Mouse (Mus musculus) neural tube, embryonic 12.5 days (tissue): Measurements from ENCODE around the gene Arl3. TPM values are rescaled to one million over a fixed set of nuclear protein-coding genes. Genes with fewer than 3 reads are reported as not detected.
A peak's percentile ranks its signal among the peaks of the same experiment; 100 is the strongest.

ENCODE experiments used
- ATAC-seq: fragments of 200-750 bp; cut with Nextera tagmentation; 2 replicates; pipeline ENCODE4 v1.8.0; 2017; ENCODE audit warnings: low read depth, mild to moderate bottlenecking, moderate TSS enrichment, moderate library complexity; ENCODE audit not compliant: low FRiP score
- H3K27ac ChIP-seq: fragments of 300-500 bp; sonication (generic); 2 replicates; pipeline ENCODE4 v1.5.1; 2016
- H3K27me3 ChIP-seq: fragments of 300-500 bp; sonication (generic); replicated peaks from 2 replicates; pipeline ENCODE4 v1.6.1; 2016; ENCODE audit warnings: mild to moderate bottlenecking
- H3K36me3 ChIP-seq: fragments of 300-500 bp; sonication (generic); 2 replicates; pipeline ENCODE4 v1.6.1; 2016; ENCODE audit warnings: mild to moderate bottlenecking
- H3K4me1 ChIP-seq: fragments of 300-500 bp; sonication (generic); 2 replicates; pipeline ENCODE4 v1.6.1; 2016
- H3K4me2 ChIP-seq: fragments of 300-500 bp; sonication (generic); replicated peaks from 2 replicates; pipeline ENCODE4 v1.6.1; 2016; ENCODE audit warnings: mild to moderate bottlenecking
- H3K4me3 ChIP-seq: fragments of 300-500 bp; sonication (generic); 2 replicates; pipeline ENCODE4 v1.5.1; 2016
- H3K9ac ChIP-seq: fragments of 300-500 bp; sonication (generic); 2 replicates; pipeline ENCODE4 v1.6.1; 2016; ENCODE audit warnings: mild to moderate bottlenecking
- H3K9me3 ChIP-seq: fragments of 300-500 bp; sonication (generic); 2 replicates; pipeline ENCODE4 v1.6.1; 2016; ENCODE audit warnings: mild to moderate bottlenecking
- WGBS: fragments of 180-500 bp; shearing (Covaris S2); methylation state at CpG from one replicate; pipeline ENCODE4 v1.1.7; 2016; 5-methylcytosine and 5-hydroxymethylcytosine counted together
- polyA plus RNA-seq: library from polyadenylated mRNA; unstranded; fragments of >200 nt; fragmentation: Nextera tagmentation; extraction: Ambion mirVana; gene quantifications from 2 replicates; pipeline ENCODE4 v1.2.1, GENCODE M21; 2016

Gene Arl3
- 190 and 194 TPM in 2 replicates for polyA plus RNA-seq

DNA sequence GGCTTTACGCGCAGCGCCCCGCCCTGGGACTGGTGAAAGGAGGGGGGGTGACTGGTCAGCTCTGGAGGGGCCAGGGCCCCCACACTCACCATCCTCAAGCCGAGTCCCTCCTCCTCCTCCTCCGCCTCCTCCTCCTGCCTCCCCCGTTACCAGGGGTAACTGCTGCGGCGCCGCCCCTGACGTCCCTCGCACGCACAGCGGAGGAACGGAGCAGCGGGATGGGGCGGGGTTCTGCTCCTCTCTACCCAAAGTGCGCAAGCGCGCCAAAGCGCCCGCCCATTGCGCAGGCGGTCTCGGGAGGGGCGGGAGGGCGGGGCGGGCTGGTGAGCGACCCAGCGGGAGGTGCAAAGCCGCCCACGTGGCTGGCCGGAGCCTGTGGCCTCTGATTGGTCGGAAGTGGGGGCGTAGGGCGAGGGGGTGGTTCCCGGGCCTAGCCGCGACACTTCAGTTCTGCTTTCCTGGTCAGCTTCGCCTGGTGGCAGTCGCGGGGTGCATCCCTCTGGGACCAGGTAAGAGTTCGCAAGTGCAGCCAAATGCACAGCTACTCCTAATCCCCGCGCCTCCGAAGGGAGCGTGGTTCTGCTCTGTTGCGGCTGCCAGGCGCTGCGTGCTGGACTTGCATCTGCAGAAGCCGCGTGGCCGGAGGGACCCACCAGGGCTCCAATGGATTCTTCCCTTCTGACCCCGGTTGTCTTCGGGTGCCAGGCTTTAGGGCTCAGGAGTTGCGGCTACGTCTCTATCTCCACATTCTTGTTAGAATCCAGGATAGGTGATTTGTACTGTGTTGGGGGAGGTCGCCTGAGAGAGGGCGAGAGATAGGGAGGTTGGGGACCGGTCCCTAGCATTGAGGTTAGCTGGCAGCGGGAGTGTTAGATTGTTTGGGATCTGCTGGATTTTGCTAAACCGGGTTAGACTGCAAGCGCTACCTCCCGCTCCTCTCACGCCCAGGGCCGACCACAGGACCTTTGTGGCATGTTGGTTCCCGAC, at the start of gene Arl3, which contains the start of gene Sfxn2:
Arl3 (minus strand) TSS at position 248 of the 987 bp plus-strand sequence.
Sfxn2 (plus strand) TSS at position 415 of the 987 bp plus-strand sequence.
- H3K4me1 ChIP-seq = peaks cover 6% of the 10 kb centered on the region; the same call in 1 of the 2 replicates
- peak; percentile 97 for ATAC-seq
- 1% methylated on average over 67 of the region's 67 CpGs for WGBS

DNA sequence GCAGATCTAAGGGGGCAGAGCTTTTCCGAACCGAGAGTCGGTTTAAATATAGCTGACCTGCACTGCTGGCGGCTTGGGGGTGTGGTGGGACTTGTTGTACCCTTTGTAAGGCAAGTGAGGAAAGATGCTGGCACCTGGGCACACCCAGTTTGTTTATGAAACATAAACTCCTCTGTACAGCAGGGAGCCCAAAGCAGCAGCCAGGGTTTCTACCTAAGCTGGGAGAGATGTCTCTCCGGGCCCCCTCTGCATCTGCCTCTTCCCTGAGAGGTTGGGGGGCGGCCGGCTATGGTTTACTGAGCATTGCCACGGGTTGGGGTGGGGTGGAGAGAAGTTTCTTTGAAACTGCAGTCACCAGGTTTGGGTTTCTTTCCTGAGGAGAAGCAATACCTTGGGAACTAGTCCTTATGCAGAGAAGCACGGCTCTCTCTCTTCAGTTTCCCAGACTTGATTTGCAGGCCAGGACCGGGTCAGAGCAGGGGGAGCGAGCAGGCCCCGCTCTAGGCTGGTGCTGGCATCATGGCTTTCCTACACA, 49.7 kb upstream of the Arl3 start:
- WGBS = 36% methylated on average over 12 of the region's 12 CpGs
- H3K9ac ChIP-seq = peak overlapping the region; percentile 52
- H3K4me2 ChIP-seq = peak overlapping the region; percentile 57
- no peak for ATAC-seq
- no peaks in the 10 kb centered on the region for H3K9me3 ChIP-seq
- H3K36me3 ChIP-seq = peaks cover 9% of the 10 kb centered on the region; the same call in 1 of the 2 replicates
- H3K27me3 ChIP-seq = no peaks in the 10 kb centered on the region
- peak overlapping the region; percentile 38; the same call in 1 of the 2 replicates for H3K27ac ChIP-seq
- H3K4me3 ChIP-seq = no peak overlapping the region
- H3K4me1 ChIP-seq = peaks cover 53% of the 10 kb centered on the region

More for the DNA sequence above, at the start of gene Arl3, which contains the start of gene Sfxn2:
- no peaks in the 10 kb centered on the region for H3K27me3 ChIP-seq
- H3K9me3 ChIP-seq = no peaks in the 10 kb centered on the region
- peak within 1 kb of the TSS; percentile 46; the same call in 1 of the 2 replicates for H3K27ac ChIP-seq
- H3K36me3 ChIP-seq = no peaks in the 10 kb centered on the region
- H3K4me3 ChIP-seq = peak within 1 kb of the TSS; percentile 73
- peak within 1 kb of the TSS; percentile 72 for H3K9ac ChIP-seq
- H3K4me2 ChIP-seq = peak within 1 kb of the TSS; percentile 76

GRCm38 (mm10) chr19:46621236-46622183, 48.5 kb upstream of the Arl3 start:
- H3K9ac ChIP-seq = no peak overlapping the region
- H3K4me1 ChIP-seq = peaks cover 53% of the 10 kb centered on the region
- H3K9me3 ChIP-seq = no peaks in the 10 kb centered on the region
- no peak overlapping the region for H3K4me2 ChIP-seq
- no peaks in the 10 kb centered on the region for H3K27me3 ChIP-seq
- no peak for ATAC-seq
- no peak overlapping the region for H3K4me3 ChIP-seq
- no peak overlapping the region for H3K27ac ChIP-seq
- H3K36me3 ChIP-seq = peaks cover 9% of the 10 kb centered on the region; the same call in 1 of the 2 replicates
- WGBS = 38% methylated on average over 19 of the region's 19 CpGs

DNA sequence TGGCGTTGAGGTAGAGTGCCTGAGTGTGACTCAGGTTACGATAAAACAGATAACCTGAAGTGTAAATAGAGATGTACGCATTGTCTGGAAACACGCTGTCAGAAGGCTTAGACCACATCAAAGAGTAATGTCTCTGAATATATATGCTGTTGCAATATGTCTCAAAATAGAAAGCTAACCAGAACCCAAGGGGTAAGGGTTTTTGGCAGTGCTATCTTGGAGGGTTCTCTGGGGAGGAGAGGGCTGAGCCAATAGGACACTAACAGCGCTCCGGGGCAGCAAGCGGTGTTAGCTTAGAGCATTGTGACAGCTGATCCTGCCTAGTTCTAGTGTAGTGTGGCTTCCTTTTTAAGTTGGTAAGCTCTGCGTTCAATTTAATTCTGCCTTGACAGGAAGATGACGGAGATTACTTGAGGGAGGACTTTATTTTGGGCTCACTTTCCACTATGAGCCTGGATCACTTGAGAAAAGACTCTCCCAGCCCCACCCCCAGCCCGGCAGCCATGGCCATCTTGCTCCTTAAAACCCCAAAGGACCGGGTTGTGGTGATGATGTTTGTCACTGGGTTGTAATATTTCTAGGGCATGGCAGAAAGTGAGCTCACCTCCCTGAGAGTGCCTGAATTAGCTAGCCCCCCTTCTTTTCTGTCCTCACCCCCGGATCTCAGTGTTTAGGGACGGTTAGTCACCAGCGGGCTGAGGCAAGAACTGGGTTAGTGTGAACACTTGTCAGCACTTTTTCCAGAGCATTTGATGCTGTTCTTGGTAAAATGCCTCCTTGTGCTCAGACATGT, 47.2 kb upstream of the Arl3 start:
- Histone ChIP-seq H3K4me2 (no peak overlapping the region), H3K9ac (no peak overlapping the region), H3K27me3 (no peaks in the 10 kb centered on the region), H3K9me3 (no peaks in the 10 kb centered on the region), H3K4me3 (no peak overlapping the region), H3K27ac (no peak overlapping the region), H3K4me1 (peaks cover 52% of the 10 kb centered on the region), H3K36me3 (peaks cover 6% of the 10 kb centered on the region; the same call in 1 of the 2 replicates)
- no peak for ATAC-seq
- WGBS = 85% methylated on average over 14 of the region's 14 CpGs

DNA sequence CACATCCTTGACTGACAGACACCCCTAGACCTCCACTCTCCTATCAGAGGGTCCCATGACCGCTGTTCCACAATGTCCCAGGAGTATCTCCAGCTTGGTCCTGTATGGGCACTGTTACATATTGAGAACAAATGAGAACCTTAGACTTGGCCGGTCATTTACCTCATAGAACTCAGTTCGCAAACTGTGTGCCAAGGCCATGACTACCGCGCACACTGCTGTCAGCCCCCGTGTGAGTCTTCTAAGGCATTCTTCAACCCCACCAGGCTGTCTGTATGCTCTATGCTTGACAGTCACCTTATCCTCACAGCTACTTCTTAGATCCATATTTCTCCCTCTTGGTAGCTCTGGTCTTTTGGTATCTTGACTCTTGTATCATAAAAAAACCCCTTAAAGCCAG, 46.5 kb upstream of the Arl3 start:
- 93% methylated on average over 6 of the region's 6 CpGs for WGBS
- ATAC-seq = no peak
- peaks cover 45% of the 10 kb centered on the region for H3K4me1 ChIP-seq
- H3K9me3 ChIP-seq = no peaks in the 10 kb centered on the region
- no peaks in the 10 kb centered on the region for H3K27me3 ChIP-seq
- H3K4me2 ChIP-seq = no peak overlapping the region
- H3K36me3 ChIP-seq = no peaks in the 10 kb centered on the region; the same call in 1 of the 2 replicates
- no peak overlapping the region for H3K9ac ChIP-seq
- H3K4me3 ChIP-seq = no peak overlapping the region
- no peak overlapping the region for H3K27ac ChIP-seq

- no peak for ATAC-seq
- Histone ChIP-seq H3K9ac (no peak overlapping the region), H3K36me3 (peaks cover 5% of the 10 kb centered on the region), H3K4me3 (no peak overlapping the region), H3K4me2 (no peak overlapping the region), H3K4me1 (peaks cover 40% of the 10 kb centered on the region), H3K27me3 (no peaks in the 10 kb centered on the region), H3K27ac (no peak overlapping the region), H3K9me3 (no peaks in the 10 kb centered on the region)
- 90% methylated on average over 19 of the region's 19 CpGs for WGBS
Measured at GRCm38 (mm10) chr19:46619001-46619400, 46.0 kb upstream of the Arl3 start.

- H3K27ac ChIP-seq = no peak overlapping the region
Measured at GRCm38 (mm10) chr19:46618322-46618721, 45.3 kb upstream of the Arl3 start.

DNA sequence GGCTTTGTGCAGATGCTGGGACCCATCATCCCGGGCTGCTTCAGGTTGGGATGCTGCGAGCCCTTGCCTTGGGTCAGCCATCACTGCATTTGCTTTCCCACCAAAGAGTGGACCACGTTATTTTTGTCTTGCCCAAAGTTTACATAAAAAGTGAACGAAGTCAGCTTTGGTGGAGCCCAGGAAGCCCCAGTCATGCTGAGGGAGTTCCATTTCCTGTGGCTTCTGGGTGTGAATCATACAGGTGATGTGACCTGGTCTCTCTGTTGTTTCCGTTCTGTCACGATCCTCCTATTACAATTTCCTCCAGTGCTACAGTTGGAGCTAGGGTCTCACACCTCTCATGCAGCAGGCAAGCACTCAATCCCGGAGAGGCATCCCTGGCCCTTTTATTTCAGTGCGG, 44.4 kb upstream of the Arl3 start:
- H3K4me2 ChIP-seq = no peak overlapping the region
- 94% methylated on average over 8 of the region's 8 CpGs for WGBS
- no peak for ATAC-seq
- H3K9ac ChIP-seq = no peak overlapping the region
- H3K36me3 ChIP-seq = peaks cover 9% of the 10 kb centered on the region
- H3K27ac ChIP-seq = no peak overlapping the region
- H3K4me1 ChIP-seq = peaks cover 24% of the 10 kb centered on the region
- no peaks in the 10 kb centered on the region for H3K9me3 ChIP-seq
- H3K27me3 ChIP-seq = no peaks in the 10 kb centered on the region
- no peak overlapping the region for H3K4me3 ChIP-seq

More at GRCm38 (mm10) chr19:46618322-46618721, 45.3 kb upstream of the Arl3 start:
- no peaks in the 10 kb centered on the region for H3K27me3 ChIP-seq
- H3K4me1 ChIP-seq = peaks cover 34% of the 10 kb centered on the region
- H3K36me3 ChIP-seq = peaks cover 9% of the 10 kb centered on the region
- H3K9me3 ChIP-seq = no peaks in the 10 kb centered on the region
- no peak for ATAC-seq
- WGBS = 63% methylated on average over 9 of the region's 9 CpGs
- no peak overlapping the region for H3K9ac ChIP-seq
- no peak overlapping the region for H3K4me3 ChIP-seq
- H3K4me2 ChIP-seq = no peak overlapping the region

- peaks cover 9% of the 10 kb centered on the region for H3K36me3 ChIP-seq
- H3K4me2 ChIP-seq = no peak overlapping the region
- no peaks in the 10 kb centered on the region for H3K9me3 ChIP-seq
- no peaks in the 10 kb centered on the region for H3K27me3 ChIP-seq
- H3K9ac ChIP-seq = no peak overlapping the region
- H3K4me1 ChIP-seq = peaks cover 14% of the 10 kb centered on the region
- no peak overlapping the region for H3K27ac ChIP-seq
- WGBS = 92% methylated on average over 11 of the region's 11 CpGs
- ATAC-seq = no peak
- no peak overlapping the region for H3K4me3 ChIP-seq
Measured at GRCm38 (mm10) chr19:46616378-46616777, 43.4 kb upstream of the Arl3 start.

GRCm38 (mm10) chr19:46608158-46608557, 35.2 kb upstream of the Arl3 start:
- 98% methylated on average over 7 of the region's 7 CpGs for WGBS
- Histone ChIP-seq H3K4me2 (no peak overlapping the region), H3K4me3 (no peak overlapping the region), H3K9me3 (no peaks in the 10 kb centered on the region), H3K36me3 (peaks cover 37% of the 10 kb centered on the region), H3K27ac (no peak overlapping the region), H3K27me3 (no peaks in the 10 kb centered on the region), H3K9ac (no peak overlapping the region), H3K4me1 (no peaks in the 10 kb centered on the region)
- no peak for ATAC-seq

DNA sequence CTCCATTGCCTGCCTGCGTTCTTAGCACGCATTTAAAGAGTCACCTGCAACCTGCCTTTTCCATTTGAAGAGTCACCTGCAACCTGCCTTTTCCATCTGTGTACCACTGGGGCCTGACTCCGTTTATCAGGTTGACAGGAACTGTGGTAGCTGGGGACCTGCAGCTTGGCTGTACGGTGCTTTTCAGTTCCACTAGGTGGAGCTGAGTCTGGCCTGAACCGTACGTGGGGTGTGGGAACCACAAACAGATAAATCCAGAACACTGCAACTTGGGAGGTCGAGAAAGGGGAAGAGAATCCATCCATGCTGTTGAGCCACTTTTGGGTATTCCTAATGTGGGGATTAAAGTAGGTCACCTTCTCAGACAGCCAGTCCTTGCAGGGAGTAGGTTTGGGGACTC, 34.4 kb upstream of the Arl3 start:
- Histone ChIP-seq H3K9me3 (no peaks in the 10 kb centered on the region), H3K9ac (no peak overlapping the region), H3K4me3 (no peak overlapping the region), H3K36me3 (peaks cover 37% of the 10 kb centered on the region), H3K27ac (no peak overlapping the region), H3K4me1 (no peaks in the 10 kb centered on the region), H3K27me3 (no peaks in the 10 kb centered on the region), H3K4me2 (no peak overlapping the region)
- no peak for ATAC-seq
- 71% methylated on average over 7 of the region's 7 CpGs for WGBS
